Mouse (Mus musculus) kidney, adult 2 months (tissue): Measurements from ENCODE around the gene Pxn. TPM values are rescaled to one million over a fixed set of nuclear protein-coding genes. Genes with fewer than 3 reads are reported as not detected.
"Not testable (repeated sequence)": the region's sequence is repeated elsewhere in the genome, so short reads cannot be mapped to it uniquely, and the experiment has no call there.

ENCODE experiments used
- DNase-seq: peaks from one replicate; pipeline ENCODE4 v3.0.0; 2021
- H3K27ac ChIP-seq: fragments of 200-500 bp; 2 replicates; pipeline ENCODE4 v1.5.1; 2012; ENCODE audit warnings: low read depth, low read length, control low read depth, inconsistent platforms; ENCODE audit not compliant: insufficient read depth
- H3K27me3 ChIP-seq: fragments of 200-500 bp; replicated peaks from 2 replicates; pipeline ENCODE4 v1.6.1; 2012; ENCODE audit warnings: mild to moderate bottlenecking, moderate library complexity, low read length, inconsistent platforms; ENCODE audit not compliant: control insufficient read depth, insufficient read depth
- H3K36me3 ChIP-seq: fragments of 200-500 bp; 2 replicates; pipeline ENCODE4 v1.6.1; 2012; ENCODE audit warnings: mild to moderate bottlenecking, moderate library complexity, low read length, inconsistent platforms; ENCODE audit not compliant: control insufficient read depth, insufficient read depth
- H3K4me1 ChIP-seq: fragments of 200-500 bp; 2 replicates; pipeline ENCODE4 v1.6.1; 2011; ENCODE audit warnings: low read length; ENCODE audit not compliant: control insufficient read depth, insufficient read depth
- H3K4me3 ChIP-seq: fragments of 200-500 bp; 2 replicates; pipeline ENCODE4 v1.5.1; 2011; ENCODE audit warnings: mild to moderate bottlenecking, low read depth, low read length, control low read depth; ENCODE audit not compliant: insufficient read depth
- CTCF ChIP-seq: fragments of 200-500 bp; conservative IDR thresholded peaks from 2 replicates; pipeline ENCODE4 v1.5.1; 2011; ENCODE audit warnings: low read depth, mild to moderate bottlenecking, control low read depth, low read length, moderate library complexity, mixed read lengths; ENCODE audit not compliant: insufficient read depth, insufficient read length
- POLR2A ChIP-seq: fragments of 200-500 bp; IDR thresholded peaks from one replicate; pipeline ENCODE4 v1.6.1; 2011; ENCODE audit warnings: low read depth, low read length, control low read depth
- WGBS: fragments of 180-500 bp; shearing (Covaris S2); methylation state at CpG from one replicate; pipeline ENCODE4 v1.1.7; 2018; 5-methylcytosine and 5-hydroxymethylcytosine counted together
- polyA plus RNA-seq: library from polyadenylated mRNA; depleted of rRNA; stranded (reverse); fragments of >200 nt; gene quantifications from 2 replicates; pipeline ENCODE4 v1.2.3, GENCODE M21; 2012

Gene Pxn
- polyA plus RNA-seq, 1 experiment, result 101 TPM

- WGBS, result 85% methylated on average over 16 of the region's 16 CpGs
- Histone ChIP-seq H3K27me3 (no peaks in the 10 kb centered on the region), H3K27ac (0 out of 2 replicates have a peak overlapping the region, but pooled peaks have one; percentile 66), H3K4me3 (no peak overlapping the region), H3K4me1 (peaks cover 50% of the 10 kb centered on the region), H3K36me3 (no peaks in the 10 kb centered on the region)
- DNase-seq, result no peak
- TF ChIP-seq CTCF (no peak), POLR2A (no peak)
Observed at GRCm38 (mm10) chr5:115513721-115514120, 7.2 kb downstream of the Pxn start.

DNA sequence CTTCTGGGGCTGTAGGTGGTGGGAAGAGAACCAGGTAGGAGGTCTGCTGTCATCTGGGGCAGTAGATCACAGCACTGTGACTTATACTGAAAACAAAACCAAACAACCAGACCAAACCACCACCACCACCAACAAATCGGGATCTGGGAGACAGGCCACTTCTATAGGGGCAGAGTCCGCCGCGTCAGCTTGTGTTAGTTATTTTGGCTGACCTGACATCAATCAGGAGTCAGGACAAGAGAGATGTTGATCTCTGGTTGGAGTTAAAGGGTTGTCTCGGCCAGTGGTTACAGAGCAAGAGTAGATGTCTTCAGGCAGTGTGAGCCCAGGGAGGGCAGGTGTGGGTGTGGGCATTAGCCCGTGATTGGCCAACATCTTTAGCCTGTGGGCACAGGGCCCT, 7.9 kb downstream of the Pxn start:
- Histone ChIP-seq H3K4me1 (peaks cover 51% of the 10 kb centered on the region), H3K27me3 (no peaks in the 10 kb centered on the region), H3K4me3 (no peak overlapping the region), H3K27ac (peak overlapping the region; percentile 66), H3K36me3 (no peaks in the 10 kb centered on the region)
- WGBS, result 28% methylated on average over 6 of the region's 6 CpGs
- DNase-seq, result no peak
- TF ChIP-seq CTCF, result no peak
- no peak for TF ChIP-seq POLR2A

DNA sequence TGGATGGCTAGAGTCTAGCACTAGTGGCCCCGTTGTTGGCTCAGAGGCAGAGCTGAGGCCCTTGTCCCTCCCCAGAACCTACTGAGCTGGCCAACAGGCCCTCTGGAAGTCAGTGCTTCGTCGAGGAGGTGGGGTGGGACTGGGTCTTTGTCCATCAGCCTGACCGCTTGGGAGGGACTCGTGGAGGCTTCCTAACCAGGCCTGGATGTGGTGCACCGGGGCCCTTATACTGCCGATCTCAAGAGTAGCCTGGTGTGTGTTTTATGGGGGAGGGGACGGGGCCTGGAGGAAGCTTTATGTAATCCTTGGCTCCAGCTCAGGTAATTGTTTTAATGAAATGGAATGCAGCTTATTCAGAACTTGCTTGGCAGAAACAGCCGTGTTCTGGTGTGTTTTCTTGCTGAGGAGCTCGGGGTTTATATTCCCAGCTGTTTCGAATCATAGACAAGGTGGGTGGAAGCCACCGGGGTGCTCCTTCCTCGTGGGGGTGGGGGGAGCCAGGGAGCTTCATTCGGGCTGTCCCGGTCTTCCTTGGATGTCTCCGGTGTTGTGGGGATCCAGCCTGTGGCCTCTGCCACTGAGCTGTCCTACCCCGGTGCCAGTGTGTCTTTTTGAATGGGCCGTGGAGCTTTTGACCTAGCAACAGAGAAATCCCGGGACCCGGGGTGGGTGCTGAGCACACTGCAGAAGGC, 8.6 kb downstream of the Pxn start:
- peak overlapping the region; percentile 66 for H3K27ac ChIP-seq
- DNase-seq, result peak; percentile 88
- H3K27me3 ChIP-seq, result no peaks in the 10 kb centered on the region
- 17% methylated on average over 20 of the region's 20 CpGs for WGBS
- H3K4me3 ChIP-seq, result peak overlapping the region; percentile 3; the same call in 1 of the 2 replicates
- TF ChIP-seq POLR2A (no peak), CTCF (no peak)
- no peaks in the 10 kb centered on the region for H3K36me3 ChIP-seq
- H3K4me1 ChIP-seq, result peaks cover 50% of the 10 kb centered on the region

GRCm38 (mm10) chr5:115516081-115516907, 9.8 kb downstream of the Pxn start:
- peak; percentile 81 for DNase-seq
- 53% methylated on average over 32 of the region's 32 CpGs for WGBS
- H3K27me3 ChIP-seq, result no peaks in the 10 kb centered on the region
- peaks cover 53% of the 10 kb centered on the region for H3K4me1 ChIP-seq
- TF ChIP-seq CTCF (no peak), POLR2A (no peak)
- no peaks in the 10 kb centered on the region for H3K36me3 ChIP-seq
- peak overlapping the region; percentile 79 for H3K27ac ChIP-seq
- peak overlapping the region; percentile 12; the same call in 1 of the 2 replicates for H3K4me3 ChIP-seq

- Histone ChIP-seq H3K27ac (peak overlapping the region; percentile 79), H3K27me3 (no peaks in the 10 kb centered on the region), H3K36me3 (no peaks in the 10 kb centered on the region), H3K4me1 (peaks cover 54% of the 10 kb centered on the region), H3K4me3 (no peak overlapping the region)
- no peak for DNase-seq
- WGBS, result 67% methylated on average over 7 of the region's 7 CpGs
- no peak for TF ChIP-seq POLR2A
- no peak for TF ChIP-seq CTCF
Observed at GRCm38 (mm10) chr5:115516908-115517307, 10.4 kb downstream of the Pxn start.

DNA sequence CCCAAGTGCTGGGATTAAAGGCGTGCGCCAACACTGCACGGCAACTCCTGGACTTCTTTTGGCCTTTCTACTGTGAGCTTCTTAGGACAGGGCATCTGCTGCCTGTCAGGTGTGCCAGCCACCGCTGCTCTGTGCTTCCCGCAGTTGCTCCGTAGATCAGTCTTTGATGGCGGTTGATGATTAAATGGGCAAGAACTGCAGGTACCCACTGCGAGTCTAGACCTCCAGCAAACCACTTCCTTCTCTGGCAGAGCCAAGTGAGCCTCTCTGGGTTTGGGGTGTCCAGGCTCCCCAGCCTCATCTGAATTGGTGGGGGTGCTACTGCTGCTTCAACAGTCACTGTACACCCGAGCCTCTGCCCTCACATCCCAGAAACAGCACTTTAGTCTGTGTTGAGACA, 11.0 kb downstream of the Pxn start:
- Histone ChIP-seq H3K27me3 (no peaks in the 10 kb centered on the region), H3K4me1 (peaks cover 58% of the 10 kb centered on the region), H3K27ac (no peak overlapping the region; the same call in 1 of the 2 replicates), H3K4me3 (no peak overlapping the region), H3K36me3 (no peaks in the 10 kb centered on the region)
- 50% methylated on average over 9 of the region's 9 CpGs for WGBS
- TF ChIP-seq CTCF (no peak), POLR2A (no peak)
- peak; percentile 61 for DNase-seq

GRCm38 (mm10) chr5:115518214-115518613, 11.7 kb downstream of the Pxn start:
- not testable (repeated sequence) for H3K36me3 ChIP-seq, H3K27ac ChIP-seq, H3K4me3 ChIP-seq, H3K27me3 ChIP-seq, DNase-seq
- H3K4me1 ChIP-seq, result peaks cover 58% of the 10 kb centered on the region
- WGBS, result 89% methylated on average over 8 of the region's 8 CpGs
